Mouse (Mus musculus) kidney, adult 2 months (tissue): ENCODE data around the gene Actn1. TPM values are rescaled to one million over a fixed set of nuclear protein-coding genes. Genes with fewer than 3 reads are reported as not detected.

Experiments
- DNase-seq: peaks from one replicate; pipeline ENCODE4 v3.0.0; 2021
- H3K27ac ChIP-seq: fragments of 200-500 bp; 2 replicates; pipeline ENCODE4 v1.5.1; 2012; ENCODE audit warnings: low read depth, low read length, control low read depth, inconsistent platforms; ENCODE audit not compliant: insufficient read depth
- H3K27me3 ChIP-seq: fragments of 200-500 bp; replicated peaks from 2 replicates; pipeline ENCODE4 v1.6.1; 2012; ENCODE audit warnings: mild to moderate bottlenecking, moderate library complexity, low read length, inconsistent platforms; ENCODE audit not compliant: control insufficient read depth, insufficient read depth
- H3K36me3 ChIP-seq: fragments of 200-500 bp; 2 replicates; pipeline ENCODE4 v1.6.1; 2012; ENCODE audit warnings: mild to moderate bottlenecking, moderate library complexity, low read length, inconsistent platforms; ENCODE audit not compliant: control insufficient read depth, insufficient read depth
- H3K4me1 ChIP-seq: fragments of 200-500 bp; 2 replicates; pipeline ENCODE4 v1.6.1; 2011; ENCODE audit warnings: low read length; ENCODE audit not compliant: control insufficient read depth, insufficient read depth
- H3K4me3 ChIP-seq: fragments of 200-500 bp; 2 replicates; pipeline ENCODE4 v1.5.1; 2011; ENCODE audit warnings: mild to moderate bottlenecking, low read depth, low read length, control low read depth; ENCODE audit not compliant: insufficient read depth
- CTCF ChIP-seq: fragments of 200-500 bp; conservative IDR thresholded peaks from 2 replicates; pipeline ENCODE4 v1.5.1; 2011; ENCODE audit warnings: low read depth, mild to moderate bottlenecking, control low read depth, low read length, moderate library complexity, mixed read lengths; ENCODE audit not compliant: insufficient read depth, insufficient read length
- POLR2A ChIP-seq: fragments of 200-500 bp; IDR thresholded peaks from one replicate; pipeline ENCODE4 v1.6.1; 2011; ENCODE audit warnings: low read depth, low read length, control low read depth
- WGBS: fragments of 180-500 bp; shearing (Covaris S2); methylation state at CpG from one replicate; pipeline ENCODE4 v1.1.7; 2018; 5-methylcytosine and 5-hydroxymethylcytosine counted together
- polyA plus RNA-seq: library from polyadenylated mRNA; depleted of rRNA; stranded (reverse); fragments of >200 nt; gene quantifications from 2 replicates; pipeline ENCODE4 v1.2.3, GENCODE M21; 2012

The Actn1 gene
- polyA plus RNA-seq, 1 experiment, result 31.3 TPM

DNA sequence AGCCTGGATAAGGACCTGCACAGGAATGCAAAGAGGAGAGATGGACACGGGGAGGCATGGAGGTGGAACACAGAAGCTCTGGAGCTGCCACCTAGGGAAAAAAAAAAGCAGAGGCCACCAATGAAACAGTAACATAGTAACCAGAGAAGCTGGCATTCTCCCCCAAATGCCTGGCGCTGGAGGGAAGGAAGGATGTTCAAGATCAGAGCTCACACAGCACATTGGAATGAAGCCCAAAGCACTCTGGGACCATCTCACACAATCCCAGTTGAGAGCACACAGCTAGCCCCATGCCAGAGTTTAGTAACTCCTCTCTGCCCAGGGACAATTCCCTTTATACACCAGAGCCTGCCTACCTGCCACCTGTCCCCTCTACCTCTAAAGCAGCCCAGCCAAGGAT lies 34.1 kb downstream of the Actn1 start:
- no peak for TF ChIP-seq CTCF
- no peak for TF ChIP-seq POLR2A
- Histone ChIP-seq H3K27me3 (no peaks in the 10 kb centered on the region), H3K27ac (no peak overlapping the region), H3K4me1 (peaks cover 17% of the 10 kb centered on the region), H3K36me3 (no peaks in the 10 kb centered on the region), H3K4me3 (no peak overlapping the region)
- 16% methylated on average over 2 of the region's 2 CpGs for WGBS
- peak; percentile 61 for DNase-seq

DNA sequence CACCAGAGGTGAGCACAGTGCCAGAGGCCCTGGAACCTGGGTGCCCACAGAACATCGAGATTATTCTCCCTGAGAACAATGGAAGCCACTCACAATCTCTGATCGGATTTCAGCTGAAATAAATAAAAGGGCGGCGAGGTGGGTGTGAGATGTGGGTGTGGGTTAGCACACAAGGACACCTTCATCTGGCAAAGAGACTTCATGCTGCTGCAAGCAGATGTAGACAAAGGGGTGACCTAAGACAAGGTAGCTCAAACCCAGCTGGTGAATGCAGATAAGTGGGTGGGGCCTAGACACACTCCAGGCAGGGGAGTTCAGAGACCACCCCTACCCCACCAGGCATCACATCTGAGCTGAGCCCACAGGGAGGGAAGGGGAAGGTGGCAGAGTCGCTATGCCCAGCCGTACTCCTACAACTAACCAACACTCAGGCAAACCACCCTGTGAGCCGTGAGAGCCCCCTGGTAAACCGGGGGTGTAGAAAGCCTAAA lies 35.9 kb downstream of the Actn1 start:
- Histone ChIP-seq H3K4me1 (peaks cover 16% of the 10 kb centered on the region; the same call in 1 of the 2 replicates), H3K36me3 (no peaks in the 10 kb centered on the region), H3K27ac (no peak overlapping the region), H3K4me3 (no peak overlapping the region), H3K27me3 (no peaks in the 10 kb centered on the region)
- 77% methylated on average over 8 of the region's 8 CpGs for WGBS
- DNase-seq, result no peak
- TF ChIP-seq CTCF, result no peak
- no peak for TF ChIP-seq POLR2A

DNA sequence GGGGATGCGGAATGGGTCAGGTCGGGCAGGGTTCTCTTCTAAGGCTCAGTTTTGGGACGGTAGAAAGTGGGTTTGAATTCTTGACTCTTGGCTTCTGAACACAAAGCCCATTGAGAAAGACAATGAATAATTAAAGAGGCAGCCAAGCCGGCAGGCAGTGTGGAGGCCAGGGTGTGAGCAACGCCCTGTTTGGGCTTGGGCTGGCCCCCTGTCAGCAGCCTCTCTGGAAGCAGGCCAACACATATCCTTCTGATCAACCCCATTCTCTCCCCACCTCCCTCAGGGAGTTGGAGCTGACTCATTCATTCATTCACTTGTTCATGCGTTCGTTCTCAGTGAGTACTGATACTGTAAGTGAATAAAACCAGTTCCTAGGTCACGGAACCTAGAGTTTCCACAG lies 36.7 kb downstream of the Actn1 start:
- Histone ChIP-seq H3K27ac (no peak overlapping the region), H3K4me3 (no peak overlapping the region), H3K27me3 (no peaks in the 10 kb centered on the region), H3K4me1 (0 out of 2 replicates have a peak, but pooled peaks cover 13% of the 10 kb centered on the region), H3K36me3 (no peaks in the 10 kb centered on the region)
- peak; percentile 47 for DNase-seq
- 45% methylated on average over 8 of the region's 8 CpGs for WGBS
- no peak for TF ChIP-seq CTCF
- TF ChIP-seq POLR2A, result no peak

DNA sequence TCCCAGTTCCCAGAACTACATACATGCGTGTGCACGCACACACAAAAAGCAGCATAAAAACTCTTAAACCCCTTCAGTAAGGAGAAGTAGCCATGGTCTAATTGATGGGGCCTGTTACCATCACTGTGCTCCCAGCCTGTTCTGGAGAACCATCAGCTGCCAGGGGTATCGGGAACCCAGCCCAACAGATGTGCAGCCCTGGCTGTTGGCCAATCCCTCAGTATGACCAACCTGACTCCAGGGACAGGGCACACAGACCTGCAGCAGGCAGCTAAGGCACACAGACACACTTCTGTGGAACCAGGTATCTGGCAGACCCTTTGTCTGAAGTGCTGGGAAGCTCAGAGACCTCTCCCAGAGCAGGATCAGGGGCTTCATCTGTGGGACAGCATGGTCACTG lies 37.7 kb downstream of the Actn1 start:
- no peak for TF ChIP-seq CTCF
- TF ChIP-seq POLR2A, result no peak
- no peak for DNase-seq
- Histone ChIP-seq H3K4me3 (no peak overlapping the region), H3K4me1 (0 out of 2 replicates have a peak, but pooled peaks cover 13% of the 10 kb centered on the region), H3K27me3 (no peaks in the 10 kb centered on the region), H3K36me3 (no peaks in the 10 kb centered on the region), H3K27ac (no peak overlapping the region)
- WGBS, result 92% methylated on average over 3 of the region's 3 CpGs

DNA sequence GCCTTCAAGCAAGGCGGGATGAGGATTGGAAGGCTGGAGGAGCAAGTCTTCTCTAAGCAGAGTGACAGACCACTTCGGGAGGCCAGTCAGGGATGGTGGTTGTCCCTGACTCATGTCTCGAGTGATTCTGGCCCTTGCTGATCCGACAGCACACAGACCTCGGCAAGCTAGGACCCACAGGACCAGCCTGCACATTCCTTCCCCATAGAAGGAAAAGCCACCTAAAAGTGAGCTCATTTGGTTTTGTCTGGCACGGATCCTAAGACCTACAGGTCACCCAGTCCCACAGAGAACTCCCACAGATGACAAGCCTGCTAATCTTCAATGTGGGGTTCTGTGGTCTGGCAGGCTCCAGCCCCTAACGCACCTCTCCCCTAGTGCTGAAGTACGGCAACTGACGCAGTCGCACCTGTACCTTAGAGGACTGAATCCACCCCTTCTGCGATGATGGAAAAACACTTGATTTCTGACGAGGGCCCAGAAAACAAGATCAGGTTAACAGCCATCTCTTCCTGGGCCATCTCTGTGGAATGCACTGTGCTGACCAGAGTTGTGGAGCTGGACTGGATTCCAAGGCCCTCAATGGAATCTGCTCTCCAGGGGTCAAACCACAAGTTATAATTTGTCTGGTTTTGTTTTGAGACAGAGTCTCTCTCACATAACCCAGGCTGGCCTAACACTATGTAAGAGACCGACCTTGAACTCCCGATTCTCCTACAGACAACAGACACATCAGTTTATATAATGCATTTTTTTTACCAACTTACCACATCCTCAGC lies 39.7 kb downstream of the Actn1 start:
- Histone ChIP-seq H3K36me3 (no peaks in the 10 kb centered on the region), H3K4me1 (peaks cover 20% of the 10 kb centered on the region), H3K27me3 (no peaks in the 10 kb centered on the region), H3K27ac (peak overlapping the region; percentile 68; the same call in 1 of the 2 replicates), H3K4me3 (no peak overlapping the region)
- WGBS, result 67% methylated on average over 14 of the region's 14 CpGs
- TF ChIP-seq POLR2A, result no peak
- no peak for TF ChIP-seq CTCF
- DNase-seq, result peak; percentile 65

DNA sequence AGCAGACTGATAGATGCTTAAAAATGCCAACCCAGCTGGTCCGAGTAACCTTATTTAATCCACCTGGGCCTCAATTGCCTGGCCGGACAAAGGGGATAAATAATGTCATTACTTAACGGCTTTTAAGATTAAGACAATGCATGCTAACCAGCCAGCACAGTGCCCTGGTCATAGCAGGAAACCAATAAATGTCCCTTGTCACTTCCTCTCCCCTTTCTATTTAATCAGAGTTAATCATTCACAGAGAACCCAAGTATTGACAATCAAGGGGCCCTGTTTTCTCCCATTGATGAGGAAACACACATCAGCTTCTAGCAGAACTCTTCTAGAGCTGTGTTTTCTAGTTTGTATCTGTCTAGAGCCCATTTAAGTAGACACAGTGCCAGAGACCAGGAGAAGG lies 41.4 kb downstream of the Actn1 start:
- Histone ChIP-seq H3K4me3 (no peak overlapping the region), H3K4me1 (peaks cover 20% of the 10 kb centered on the region), H3K27ac (no peak overlapping the region), H3K27me3 (no peaks in the 10 kb centered on the region), H3K36me3 (no peaks in the 10 kb centered on the region)
- 56% methylated on average over 3 of the region's 3 CpGs for WGBS
- no peak for DNase-seq
- no peak for TF ChIP-seq CTCF
- TF ChIP-seq POLR2A, result no peak

DNA sequence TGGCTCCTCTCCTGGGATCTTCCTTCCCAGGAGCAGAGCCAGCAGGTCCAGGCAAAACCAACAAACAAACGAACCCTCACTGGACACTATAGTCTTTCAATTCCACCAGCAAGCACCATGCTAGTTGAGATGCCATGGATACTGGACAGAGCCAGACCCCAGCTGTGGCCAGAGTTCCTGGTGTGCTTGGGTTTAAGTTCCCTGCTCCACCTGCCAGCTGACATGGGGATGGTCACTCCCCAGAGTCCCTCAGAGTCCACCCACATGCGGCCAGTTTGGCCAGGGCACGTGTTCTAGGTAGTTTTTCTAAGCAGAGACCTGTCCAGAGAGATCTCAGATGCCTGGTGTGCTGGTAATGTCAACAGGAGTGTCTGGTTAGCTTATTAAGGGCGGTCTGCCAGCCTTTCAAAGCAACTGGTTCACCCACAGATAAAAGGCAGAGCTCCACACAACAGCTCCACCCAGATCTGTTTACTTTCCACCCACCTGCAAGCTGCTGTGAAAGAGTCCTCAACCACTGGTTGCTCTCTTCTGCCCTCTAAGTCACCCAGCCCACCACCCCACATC lies 42.0 kb downstream of the Actn1 start:
- no peaks in the 10 kb centered on the region for H3K27me3 ChIP-seq
- H3K27ac ChIP-seq, result 0 out of 2 replicates have a peak overlapping the region, but pooled peaks have one; percentile 4
- 77% methylated on average over 4 of the region's 4 CpGs for WGBS

More for the DNA sequence above, 42.0 kb downstream of the Actn1 start:
- H3K36me3 ChIP-seq, result no peaks in the 10 kb centered on the region
- no peak for DNase-seq
- no peak for TF ChIP-seq CTCF
- no peak for TF ChIP-seq POLR2A
- peaks cover 17% of the 10 kb centered on the region for H3K4me1 ChIP-seq
- no peak overlapping the region for H3K4me3 ChIP-seq
